Mouse (Mus musculus) limb, embryonic 11.5 days (tissue): ENCODE measurements around the gene Acbd4. TPM values are rescaled to one million over a fixed set of nuclear protein-coding genes. Genes with fewer than 3 reads are reported as not detected.

Source experiments
- ATAC-seq: fragments of 200-750 bp; cut with Nextera tagmentation; 2 replicates; pipeline ENCODE4 v1.8.0; 2017; ENCODE audit warnings: low read depth; ENCODE audit not compliant: insufficient number of reproducible peaks, low FRiP score, low TSS enrichment
- DNase-seq: peaks from one replicate; pipeline ENCODE4 v3.0.0-alpha.2; 2015; ENCODE audit warnings: low spot score
- H3K27ac ChIP-seq: fragments of 300-500 bp; sonication (generic); replicated peaks from 2 replicates; pipeline ENCODE4 v1.5.1; 2014; ENCODE audit warnings: low read depth, mild to moderate bottlenecking, low read length
- H3K27me3 ChIP-seq: fragments of 300-500 bp; sonication (generic); 2 replicates; pipeline ENCODE4 v1.6.1; 2014; ENCODE audit warnings: mild to moderate bottlenecking, low read length, mixed read lengths; ENCODE audit not compliant: control insufficient read depth, insufficient read depth
- H3K36me3 ChIP-seq: fragments of 300-500 bp; sonication (generic); 2 replicates; pipeline ENCODE4 v1.6.1; 2014; ENCODE audit warnings: mild to moderate bottlenecking, low read length, moderate library complexity, mixed read lengths; ENCODE audit not compliant: control insufficient read depth, insufficient read depth
- H3K4me1 ChIP-seq: fragments of 300-500 bp; sonication (generic); 2 replicates; pipeline ENCODE4 v1.6.1; 2014; ENCODE audit warnings: low read length, mixed read lengths; ENCODE audit not compliant: control insufficient read depth, insufficient read depth
- H3K4me2 ChIP-seq: fragments of 300-500 bp; sonication (generic); 2 replicates; pipeline ENCODE4 v1.6.1; 2014; ENCODE audit warnings: low read depth, mild to moderate bottlenecking, moderate library complexity; ENCODE audit not compliant: severe bottlenecking
- H3K4me3 ChIP-seq: fragments of 300-500 bp; sonication (generic); 2 replicates; pipeline ENCODE4 v1.5.1; 2014; ENCODE audit warnings: low read depth, low read length
- H3K9ac ChIP-seq: fragments of 300-500 bp; sonication (generic); 2 replicates; pipeline ENCODE4 v1.6.1; 2014; ENCODE audit warnings: mild to moderate bottlenecking, low read length
- H3K9me3 ChIP-seq: fragments of 300-500 bp; sonication (generic); 2 replicates; pipeline ENCODE4 v1.6.1; 2016; ENCODE audit warnings: low read length; ENCODE audit not compliant: control insufficient read depth
- WGBS: fragments of 180-500 bp; shearing (Covaris S2); extraction: QIAGEN DNeasy Blood & Tissue Kit; methylation state at CpG from one replicate; pipeline ENCODE4 v1.1.7; 2014; 5-methylcytosine and 5-hydroxymethylcytosine counted together
- polyA plus RNA-seq: library from polyadenylated mRNA; unstranded; fragments of >200 nt; fragmentation: Nextera tagmentation; extraction: Ambion mirVana; gene quantifications from 2 replicates; pipeline ENCODE4 v1.2.1, GENCODE M21; 2014

The Acbd4 gene
- polyA plus RNA-seq, 1 experiment from 2014 or later = 5.2 TPM

DNA sequence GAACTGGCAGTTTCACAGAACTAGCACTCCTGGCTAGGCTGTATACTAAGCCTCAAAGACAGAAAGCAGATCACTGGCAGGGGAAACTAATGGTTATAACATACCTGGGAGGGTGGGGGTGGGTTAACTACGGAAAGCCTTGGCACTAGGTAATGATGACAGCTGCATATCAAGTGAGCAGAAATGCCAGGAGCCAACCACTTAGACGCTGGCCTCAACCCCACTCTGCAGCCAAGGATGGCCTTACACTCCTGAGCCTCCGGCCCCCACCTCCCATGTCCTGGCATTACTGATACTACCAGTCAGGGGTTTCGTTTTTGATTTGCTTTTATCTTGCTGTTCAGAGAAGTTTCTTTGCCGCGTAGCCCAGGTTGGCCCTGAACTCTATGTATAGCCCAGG, 5.7 kb upstream of the Acbd4 start:
- no peaks in the 10 kb centered on the region for H3K36me3 ChIP-seq
- H3K9me3 ChIP-seq = no peaks in the 10 kb centered on the region
- peaks cover 14% of the 10 kb centered on the region for H3K4me1 ChIP-seq
- no peak overlapping the region for H3K4me2 ChIP-seq
- WGBS = 87% methylated on average over 6 of the region's 6 CpGs
- DNase-seq (no peak), ATAC-seq (no peak)
- H3K9ac ChIP-seq = no peak overlapping the region
- no peak overlapping the region for H3K4me3 ChIP-seq
- no peak overlapping the region for H3K27ac ChIP-seq
- peaks cover 11% of the 10 kb centered on the region for H3K27me3 ChIP-seq

DNA sequence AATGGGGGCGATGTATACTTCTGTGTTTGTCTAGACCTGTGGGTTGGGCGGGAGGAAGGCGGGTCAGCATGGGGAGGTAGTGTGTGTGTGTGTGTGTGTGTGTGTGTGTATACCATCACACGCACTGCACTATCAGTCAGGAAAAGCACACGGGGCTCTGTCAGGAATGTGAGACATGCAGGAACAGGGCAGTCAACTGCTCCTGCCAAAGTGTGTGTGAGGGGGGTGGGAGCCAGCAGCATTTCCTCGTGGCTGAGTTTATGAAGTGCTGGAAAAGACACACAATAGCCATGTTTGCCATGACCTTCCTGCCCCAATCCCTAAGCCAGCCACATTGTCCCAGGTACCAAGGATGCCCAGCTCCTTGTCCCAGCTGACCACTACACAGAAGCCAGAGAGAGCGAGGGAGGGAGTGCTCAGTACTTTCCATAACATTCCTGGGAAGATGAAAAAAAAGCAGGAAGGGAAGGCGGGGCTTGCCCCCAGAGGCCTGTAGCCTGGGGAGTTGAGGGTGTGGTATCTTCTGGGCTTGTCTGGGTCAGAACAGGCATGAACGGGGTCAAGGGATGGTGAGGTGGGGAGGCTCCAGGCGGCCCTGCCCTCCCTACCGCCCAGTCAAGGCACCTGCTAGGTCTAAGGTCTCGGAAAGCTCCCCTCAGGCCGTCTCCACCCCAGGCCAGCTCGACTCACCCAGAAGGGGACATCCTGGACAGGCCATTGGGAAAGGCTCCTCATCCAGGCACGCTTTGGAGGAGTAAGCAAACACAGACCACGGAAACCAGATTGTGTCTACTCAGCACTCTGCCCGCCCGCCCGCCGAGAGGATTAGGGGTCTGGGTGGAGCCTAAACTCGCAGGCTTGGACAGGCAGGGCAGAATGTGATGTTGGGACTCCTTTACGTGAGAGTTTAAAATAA, 4.2 kb upstream of the Acbd4 start:
- WGBS = 28% methylated on average over 22 of the region's 22 CpGs
- no peak for DNase-seq
- H3K36me3 ChIP-seq = no peaks in the 10 kb centered on the region
- no peak overlapping the region for H3K27ac ChIP-seq
- ATAC-seq = no peak
- H3K4me2 ChIP-seq = peak overlapping the region; percentile 16; the same call in 1 of the 2 replicates
- no peak overlapping the region for H3K9ac ChIP-seq
- H3K4me3 ChIP-seq = no peak overlapping the region
- H3K4me1 ChIP-seq = peaks cover 18% of the 10 kb centered on the region
- H3K9me3 ChIP-seq = no peaks in the 10 kb centered on the region
- peaks cover 21% of the 10 kb centered on the region for H3K27me3 ChIP-seq

DNA sequence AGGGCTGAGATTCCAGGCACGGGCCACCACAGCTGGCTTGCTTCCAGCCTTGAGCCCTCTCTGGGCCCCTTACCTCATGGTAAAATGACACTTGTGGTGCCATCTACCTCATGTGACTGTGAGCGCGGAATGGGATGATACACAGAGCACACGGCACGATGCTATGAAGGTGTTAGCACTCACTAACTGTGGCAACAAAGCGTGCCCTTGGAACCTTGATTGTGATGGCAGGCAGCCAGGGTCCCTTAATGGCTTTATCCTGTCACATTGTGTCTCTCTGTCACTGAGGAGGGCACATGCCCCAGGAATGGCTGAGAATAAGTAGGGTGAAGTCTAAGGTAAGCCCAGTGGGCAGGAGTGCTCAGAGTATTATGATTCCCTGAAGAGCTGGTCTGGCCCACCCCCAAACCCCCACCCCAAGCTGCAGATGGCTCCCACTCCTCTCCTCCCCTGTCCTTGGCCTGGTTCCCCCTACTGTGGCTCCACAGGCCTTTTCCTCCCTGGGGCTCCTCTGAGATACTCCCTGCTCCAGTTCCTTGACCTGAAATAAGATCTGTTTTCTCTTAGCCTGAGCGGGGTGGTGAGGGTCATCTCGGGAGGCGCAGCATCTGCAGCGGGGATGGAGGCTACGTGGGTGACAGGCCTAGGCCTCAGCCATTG, 2.8 kb upstream of the Acbd4 start:
- peaks cover 18% of the 10 kb centered on the region for H3K4me1 ChIP-seq
- no peak overlapping the region for H3K4me2 ChIP-seq
- no peak overlapping the region for H3K4me3 ChIP-seq
- H3K9ac ChIP-seq = no peak overlapping the region
- 72% methylated on average over 11 of the region's 11 CpGs for WGBS
- no peaks in the 10 kb centered on the region for H3K36me3 ChIP-seq
- H3K27ac ChIP-seq = no peak overlapping the region
- no peak for ATAC-seq
- DNase-seq = no peak
- H3K9me3 ChIP-seq = no peaks in the 10 kb centered on the region
- peaks cover 26% of the 10 kb centered on the region for H3K27me3 ChIP-seq

DNA sequence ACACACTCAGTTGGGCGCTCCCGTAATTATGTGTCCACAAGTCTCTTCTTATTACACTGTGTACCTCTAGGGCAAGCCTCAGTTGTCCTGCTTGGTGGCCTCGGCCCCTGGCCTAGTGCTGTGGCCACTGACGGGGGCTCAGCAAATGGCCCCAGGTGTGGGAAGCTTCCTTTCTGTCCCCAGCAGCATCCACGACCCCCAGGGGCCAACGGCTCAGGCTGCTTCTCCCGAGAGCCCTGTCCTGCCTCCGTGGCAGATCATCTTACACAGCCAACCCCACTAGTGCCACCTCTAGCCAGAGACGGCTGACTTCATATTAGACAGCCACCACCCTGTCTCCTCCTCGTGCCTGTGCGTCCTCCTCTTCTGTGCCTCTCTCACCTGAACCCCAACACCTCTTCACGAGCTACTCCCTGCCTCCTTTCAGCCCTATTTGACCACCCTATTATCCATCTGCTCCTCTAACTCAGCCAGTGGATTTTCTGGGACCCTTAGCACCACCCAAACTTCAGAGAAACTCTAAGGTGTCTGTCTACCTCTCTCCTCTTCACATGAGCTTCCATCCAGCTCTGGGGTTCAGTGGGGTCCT, 2.0 kb upstream of the Acbd4 start:
- no peak overlapping the region for H3K9ac ChIP-seq
- no peaks in the 10 kb centered on the region for H3K36me3 ChIP-seq
- 48% methylated on average over 12 of the region's 12 CpGs for WGBS
- peaks cover 18% of the 10 kb centered on the region for H3K4me1 ChIP-seq
- H3K4me2 ChIP-seq = no peak overlapping the region
- no peak for DNase-seq
- no peaks in the 10 kb centered on the region for H3K9me3 ChIP-seq
- no peak overlapping the region for H3K4me3 ChIP-seq
- H3K27ac ChIP-seq = no peak overlapping the region
- peaks cover 29% of the 10 kb centered on the region for H3K27me3 ChIP-seq
- no peak for ATAC-seq

DNA sequence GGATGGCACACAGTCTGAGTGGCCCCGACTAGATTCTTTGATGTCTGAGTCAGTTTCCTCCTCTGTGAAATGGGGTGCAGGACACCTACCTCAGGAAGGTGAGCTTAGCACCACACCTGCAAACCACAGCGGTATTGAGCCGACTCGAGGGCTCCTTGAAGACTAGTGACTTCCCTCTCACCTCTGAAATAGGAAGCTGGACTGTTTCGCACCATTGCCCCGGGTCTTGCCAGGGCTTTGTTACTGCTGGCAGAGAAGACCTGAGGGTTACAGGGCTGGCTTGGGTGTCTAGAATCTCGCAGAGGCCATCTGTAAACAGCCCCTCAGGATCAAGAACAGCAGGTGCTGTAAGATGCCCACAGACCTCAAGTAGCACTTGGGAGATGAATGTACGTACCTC, 1.1 kb upstream of the Acbd4 start:
- no peak for ATAC-seq
- Histone ChIP-seq H3K27me3 (peaks cover 29% of the 10 kb centered on the region), H3K4me2 (no peak overlapping the region), H3K27ac (no peak overlapping the region), H3K9ac (no peak overlapping the region), H3K36me3 (no peaks in the 10 kb centered on the region), H3K9me3 (no peaks in the 10 kb centered on the region), H3K4me3 (no peak overlapping the region; the same call in 1 of the 2 replicates), H3K4me1 (peaks cover 16% of the 10 kb centered on the region)
- DNase-seq = no peak
- 67% methylated on average over 8 of the region's 8 CpGs for WGBS

DNA sequence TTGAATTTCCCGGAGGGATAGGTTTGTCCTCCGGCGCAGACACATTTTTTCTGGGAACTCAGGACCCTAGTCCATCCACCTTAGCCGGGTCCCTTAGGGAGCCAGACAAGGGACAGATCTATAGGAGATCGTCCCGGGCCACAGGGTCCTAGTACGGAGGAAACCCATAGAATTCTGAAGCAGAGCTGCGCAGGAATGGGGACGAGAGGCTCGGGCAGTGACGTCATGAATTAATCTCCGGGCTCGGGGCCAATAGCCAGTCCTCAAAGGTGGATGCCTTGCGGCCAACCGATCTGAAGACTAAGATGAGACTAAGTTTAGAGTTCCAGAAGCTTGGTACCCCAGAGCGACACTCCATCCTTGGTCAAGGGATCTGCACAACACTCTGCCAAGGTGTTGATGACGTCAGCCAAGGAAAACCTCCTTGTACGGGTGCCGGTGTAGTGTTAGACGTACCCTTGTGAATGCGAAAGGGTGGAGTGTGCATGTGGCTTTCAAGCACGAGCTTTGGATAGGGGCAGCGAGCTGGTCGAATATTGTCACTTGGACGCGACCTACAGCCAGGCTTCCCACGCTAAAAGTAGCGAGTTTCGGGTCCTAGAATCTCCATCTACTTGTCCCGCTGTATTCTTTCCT, 502 bp downstream of the Acbd4 start:
- H3K4me3 ChIP-seq = peak overlapping the region; percentile 52
- peak overlapping the region; percentile 12; the same call in 1 of the 2 replicates for H3K9ac ChIP-seq
- 4% methylated on average over 30 of the region's 30 CpGs for WGBS
- DNase-seq (peak; percentile 62), ATAC-seq (peak; percentile 36; the same call in 1 of the 2 replicates)
- H3K4me1 ChIP-seq = peaks cover 13% of the 10 kb centered on the region
- no peaks in the 10 kb centered on the region for H3K9me3 ChIP-seq
- H3K27ac ChIP-seq = no peak overlapping the region
- H3K36me3 ChIP-seq = no peaks in the 10 kb centered on the region
- H3K4me2 ChIP-seq = peak overlapping the region; percentile 84
- H3K27me3 ChIP-seq = peaks cover 29% of the 10 kb centered on the region

DNA sequence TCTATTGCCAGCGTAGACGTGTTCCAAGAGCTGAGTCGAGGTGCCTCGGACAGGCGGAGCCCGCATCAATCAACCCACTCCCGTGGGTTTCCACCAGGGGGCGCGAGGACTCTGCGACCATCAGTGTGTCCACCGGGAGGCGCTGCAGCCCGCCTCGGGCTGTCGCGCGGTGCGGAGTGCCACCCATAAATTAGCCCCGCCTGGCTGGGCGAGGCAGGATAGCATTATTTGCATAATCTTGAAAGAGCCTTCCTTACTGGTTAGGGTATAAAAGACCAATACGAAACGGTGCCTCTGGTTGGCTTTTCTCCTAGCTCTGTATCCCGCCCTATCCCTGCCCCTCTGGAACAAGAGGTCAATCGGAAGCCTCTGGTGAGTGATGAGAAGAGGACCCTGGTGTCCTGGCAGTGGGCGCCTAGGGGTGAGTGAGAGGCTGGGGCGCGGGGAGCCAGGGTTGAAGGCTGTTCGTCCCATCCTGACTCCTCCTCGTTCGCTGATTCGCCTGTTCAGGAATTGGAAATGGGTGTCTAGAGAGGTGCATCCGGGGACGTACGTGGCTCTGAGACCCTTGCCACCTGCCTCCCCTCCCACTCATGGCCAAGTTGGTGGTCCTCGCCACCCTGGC, 1.4 kb downstream of the Acbd4 start:
- ATAC-seq = peak; percentile 58
- Histone ChIP-seq H3K4me2 (peak overlapping the region; percentile 84), H3K9ac (0 out of 2 replicates have a peak overlapping the region, but pooled peaks have one; percentile 27), H3K4me1 (0 out of 2 replicates have a peak, but pooled peaks cover 7% of the 10 kb centered on the region), H3K36me3 (no peaks in the 10 kb centered on the region), H3K27ac (no peak overlapping the region), H3K4me3 (peak overlapping the region; percentile 30), H3K27me3 (peaks cover 29% of the 10 kb centered on the region), H3K9me3 (no peaks in the 10 kb centered on the region)
- DNase-seq = peak; percentile 98
- WGBS = under 1% methylated on average over 35 of the region's 35 CpGs
